Mouse (Mus musculus) brain, embryonic 18.5 days (tissue): ENCODE results near the gene Rtel1.

Experiments used
- DNase-seq: peaks from one replicate; pipeline ENCODE4 v3.0.0-alpha.2; 2012; ENCODE audit warnings: low read depth, low spot score

Rtel1 gene

DNA sequence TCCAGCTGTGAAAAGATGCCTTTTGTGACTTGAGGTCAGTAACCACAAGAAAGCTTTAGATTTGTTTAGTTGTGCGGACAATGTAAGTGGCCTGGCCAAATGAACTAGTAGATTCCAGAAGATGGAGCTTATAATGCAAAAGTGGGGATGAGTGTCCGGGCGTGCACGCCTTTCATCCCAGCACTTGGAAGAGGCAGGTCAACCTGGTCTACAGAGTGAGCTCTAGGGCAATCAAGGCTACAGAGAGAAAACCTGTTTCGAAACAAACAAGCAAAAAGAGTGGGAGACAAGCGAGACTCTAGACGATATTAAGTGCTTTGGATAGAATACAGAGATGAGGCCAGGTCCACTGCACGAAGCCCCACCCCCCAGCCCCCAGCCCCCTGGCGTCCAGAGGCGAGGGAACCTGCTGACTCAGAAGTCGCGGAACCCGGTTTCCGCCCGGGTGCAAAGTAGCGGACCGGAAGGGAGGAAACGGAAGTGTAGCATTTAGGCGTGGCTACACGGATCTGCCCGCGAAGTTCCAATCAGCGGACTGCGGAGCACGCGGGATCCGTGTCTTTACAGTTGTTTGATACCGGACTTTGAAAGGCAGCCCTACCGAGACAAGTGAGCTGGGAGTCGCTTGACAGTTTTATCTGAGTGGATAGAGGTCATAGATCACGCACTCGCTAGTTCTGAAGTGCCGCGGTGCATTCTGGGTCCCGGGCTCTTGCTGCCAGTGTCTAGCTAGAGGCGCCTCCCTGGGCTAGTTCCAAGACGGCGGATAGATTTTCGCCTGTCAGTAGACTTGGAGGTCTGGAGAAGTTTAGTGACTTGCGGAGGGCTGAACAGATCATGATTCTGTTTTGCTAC, at the start of gene Rtel1:
Rtel1 (plus strand) TSS at position 492 of the 855 bp plus-strand sequence.
- peak; percentile 72 for DNase-seq

DNA sequence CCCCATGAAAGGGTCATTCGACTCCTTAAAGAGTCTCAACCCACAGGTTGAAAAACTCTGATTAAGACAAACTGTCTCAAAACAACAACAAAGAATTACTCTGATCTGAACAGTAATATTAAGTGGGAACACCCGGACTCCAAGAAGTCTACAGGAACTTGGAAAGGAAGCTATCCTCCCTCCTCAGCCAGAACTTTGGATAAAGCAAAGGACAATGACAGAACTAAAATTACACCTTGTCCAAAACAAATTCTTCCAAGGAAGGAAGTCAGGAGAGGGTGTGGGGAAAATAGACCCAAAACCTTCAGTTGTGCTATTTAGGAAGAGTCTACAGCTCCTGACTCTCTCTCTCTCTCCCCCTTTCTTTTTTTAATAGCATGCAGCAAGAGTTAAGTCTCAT, 47.4 kb upstream of the Rtel1 start:
- DNase-seq: no peak

DNA sequence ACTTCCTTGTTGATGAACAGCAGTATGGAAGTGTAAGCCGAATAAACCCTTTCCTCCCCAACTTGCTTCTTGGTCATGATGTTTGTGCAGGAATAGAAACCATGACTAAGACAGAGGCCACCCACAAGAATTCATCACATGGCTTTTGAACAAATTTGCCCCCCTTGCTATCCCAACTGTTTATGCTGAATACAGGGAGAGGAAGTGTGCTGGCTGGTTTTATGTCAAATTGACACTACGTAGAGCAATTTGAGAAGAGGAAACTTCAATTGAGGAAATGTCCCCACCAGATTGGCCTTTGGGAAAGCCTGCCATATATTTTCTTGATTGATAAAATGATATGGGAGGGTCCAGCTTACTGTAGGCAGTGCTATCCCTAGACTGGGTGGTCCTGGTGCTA, 45.7 kb upstream of the Rtel1 start:
- no peak for DNase-seq

DNA sequence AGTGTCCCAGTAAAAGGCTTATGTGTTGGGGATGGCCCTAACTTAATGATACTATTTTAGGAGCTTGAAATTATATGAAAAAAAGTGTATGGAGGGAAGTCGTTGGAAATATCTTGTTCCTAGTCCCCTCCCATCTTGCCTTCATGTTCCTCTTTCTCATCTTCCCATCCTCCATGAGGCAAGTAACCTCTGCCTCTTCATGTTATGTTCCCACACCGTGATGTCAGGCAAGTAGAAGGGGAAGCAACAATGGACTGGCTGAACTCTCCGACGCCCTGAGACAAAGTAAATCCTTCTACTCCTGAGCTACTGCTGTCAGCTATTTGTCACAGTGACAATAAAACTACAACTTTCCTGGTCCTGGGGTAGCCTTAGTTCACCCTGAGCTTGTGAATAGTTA, 44.9 kb upstream of the Rtel1 start:
- no peak for DNase-seq

DNA sequence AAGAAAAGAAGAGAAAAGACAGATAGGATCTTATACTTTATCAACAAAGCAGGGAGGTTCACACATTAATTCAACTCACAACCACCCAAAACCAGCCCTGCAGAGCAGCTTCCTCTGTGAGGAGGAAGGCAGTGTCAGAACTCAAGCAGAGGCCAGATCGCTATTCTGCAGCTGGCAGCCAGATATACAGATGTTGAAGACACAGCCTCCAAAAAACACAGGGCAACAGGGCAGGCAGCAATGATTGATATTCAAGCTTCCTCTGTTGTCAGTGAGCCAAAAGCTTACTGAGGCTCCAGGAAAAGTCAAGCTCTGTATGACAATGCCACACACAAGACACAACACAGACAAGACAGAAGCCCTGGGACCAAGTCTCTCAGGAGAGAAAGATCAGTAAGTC, 42.8 kb upstream of the Rtel1 start:
- no peak for DNase-seq

DNA sequence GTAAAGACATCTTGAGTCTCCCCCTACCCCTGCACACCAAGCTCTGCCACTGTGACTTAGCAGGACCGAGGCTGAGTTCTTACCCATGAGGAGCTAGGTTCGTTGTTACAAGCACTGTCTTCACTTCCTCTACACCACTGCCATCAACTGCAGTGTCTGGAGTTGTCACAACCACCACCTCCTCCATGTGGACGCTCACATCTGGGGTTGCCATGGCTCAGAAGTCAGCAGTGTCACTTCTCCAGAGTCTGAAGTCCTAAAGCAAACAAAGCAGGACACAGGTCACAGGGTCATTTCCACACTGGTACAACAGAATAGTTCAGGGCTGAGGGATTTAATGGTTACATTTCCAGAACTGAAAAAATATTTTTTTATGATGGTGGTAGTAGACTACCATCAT, 41.7 kb upstream of the Rtel1 start:
- DNase-seq: no peak

DNA sequence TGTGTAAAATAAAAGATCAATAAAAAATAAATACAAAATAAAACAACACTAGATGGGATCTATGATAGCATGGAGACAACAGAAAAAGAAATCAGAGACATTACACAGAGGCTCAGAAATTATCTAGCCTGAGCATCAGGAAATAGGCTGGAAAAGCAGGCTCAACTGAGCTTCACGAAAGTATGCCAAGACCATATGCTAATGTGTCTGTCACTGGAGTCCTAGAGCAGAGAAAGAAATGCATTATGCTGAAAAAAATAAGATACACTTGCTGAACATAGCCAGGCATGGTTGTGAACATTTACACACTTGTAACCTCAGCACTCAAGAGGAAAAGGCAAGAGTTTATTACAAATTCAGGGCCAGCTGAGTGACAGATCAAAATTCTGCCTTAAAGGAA, 39.6 kb upstream of the Rtel1 start:
- DNase-seq: no peak

DNA sequence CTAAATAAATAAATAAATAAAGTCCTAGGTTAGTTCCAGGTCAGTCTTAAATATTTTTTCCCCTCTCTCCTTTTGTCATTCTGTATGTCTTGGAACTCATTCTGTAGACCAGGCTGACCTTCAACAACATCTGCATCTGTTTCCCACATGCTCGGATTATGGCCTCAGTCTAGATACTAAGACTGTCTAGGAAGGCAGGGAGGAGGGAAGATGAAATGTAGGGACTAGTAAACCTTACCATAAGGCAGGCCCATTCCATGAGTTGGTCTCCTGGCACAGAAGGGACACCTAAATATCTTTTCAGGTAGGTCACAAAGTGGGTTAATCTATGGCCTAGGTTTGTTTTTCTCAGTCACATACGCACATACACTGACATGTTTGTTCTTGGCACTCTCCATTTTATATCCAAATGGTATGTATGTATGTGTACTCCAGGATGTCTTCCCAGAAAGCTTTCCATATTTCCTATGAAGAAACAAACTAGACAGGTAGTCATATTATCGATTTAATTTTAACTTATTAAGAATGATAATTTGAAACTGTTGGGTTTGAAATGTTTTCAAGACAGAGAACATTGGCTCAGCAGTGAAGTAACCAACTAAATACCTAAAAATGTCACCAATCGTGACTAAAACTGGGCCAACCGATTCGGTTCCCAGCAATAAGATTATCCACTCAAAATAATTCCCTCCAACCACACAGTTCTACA, 32.8 kb upstream of the Rtel1 start:
- no peak for DNase-seq

DNA sequence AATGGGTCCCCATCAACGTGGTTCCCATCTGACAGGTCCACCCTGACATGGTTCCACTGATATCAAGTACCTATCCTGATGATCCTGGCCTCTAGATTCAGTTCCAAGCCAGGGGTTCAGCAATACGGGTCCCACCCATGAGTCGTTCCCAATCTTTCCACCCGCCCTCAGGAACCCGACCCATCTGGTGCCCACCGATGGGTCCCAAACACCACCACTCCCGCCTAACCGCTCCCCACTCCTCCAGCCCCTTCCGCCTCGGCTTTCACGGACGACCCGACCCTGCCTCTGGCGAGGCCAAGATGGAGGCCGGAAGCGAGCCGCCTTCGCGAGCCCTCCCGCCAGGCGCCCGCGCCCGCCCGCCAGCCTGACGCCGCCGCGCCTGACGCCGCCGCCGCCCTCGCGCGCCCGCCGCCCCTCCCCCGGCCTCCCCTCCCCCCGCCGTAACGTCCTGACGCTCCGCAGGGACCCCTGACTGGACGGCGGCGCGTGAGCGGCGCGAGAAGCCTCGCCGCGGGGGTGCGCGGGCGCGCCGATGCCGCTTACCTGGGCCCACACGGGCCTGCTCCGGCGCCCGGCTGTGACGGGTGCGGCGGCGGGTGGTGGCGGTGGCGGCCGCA, 32.1 kb upstream of the Rtel1 start:
- DNase-seq: peak; percentile 34

DNA sequence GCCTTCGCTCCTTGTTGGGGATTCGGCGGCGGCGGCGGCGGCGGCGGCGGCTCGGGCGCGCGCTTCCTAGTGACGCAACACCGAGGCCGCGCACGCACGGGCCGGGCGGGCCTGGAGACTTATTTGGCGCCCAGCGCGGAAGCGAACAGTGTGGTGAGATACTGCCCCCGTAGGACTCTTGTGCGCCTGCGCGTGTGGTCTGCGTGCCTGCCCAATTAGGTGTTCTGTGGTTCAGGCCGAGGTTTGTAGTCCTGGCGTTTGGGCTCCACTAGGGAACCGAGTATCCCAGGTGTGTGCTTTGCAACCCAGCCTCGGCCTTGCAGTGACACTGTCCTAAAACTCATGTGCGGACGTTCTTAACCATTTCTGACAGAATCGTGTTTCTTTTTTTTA, 31.6 kb upstream of the Rtel1 start, which contains the start of gene Gmeb2:
Gmeb2 (minus strand) TSS at position 78 of the 393 bp plus-strand sequence.
- peak; percentile 89 for DNase-seq

DNA sequence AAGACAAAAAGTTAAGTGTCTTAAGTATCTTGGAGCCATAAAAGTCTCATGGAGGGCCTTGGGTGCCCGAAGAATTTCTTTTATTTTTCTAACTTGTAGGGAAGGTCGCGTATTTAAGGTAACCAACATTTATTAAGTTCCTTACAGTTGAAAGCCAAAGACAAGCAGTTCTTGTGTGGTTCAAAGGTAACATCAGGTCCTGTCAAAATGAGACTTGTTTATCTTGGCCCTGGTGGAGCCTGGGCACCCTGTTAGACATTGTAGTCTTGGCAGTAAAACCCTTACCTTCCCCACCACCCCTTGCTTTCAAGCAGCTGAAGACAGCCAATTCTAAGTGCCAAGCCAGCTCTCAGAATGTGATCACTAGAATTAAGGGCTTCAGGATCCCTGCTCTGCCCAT, 30.8 kb upstream of the Rtel1 start:
- DNase-seq: no peak

DNA sequence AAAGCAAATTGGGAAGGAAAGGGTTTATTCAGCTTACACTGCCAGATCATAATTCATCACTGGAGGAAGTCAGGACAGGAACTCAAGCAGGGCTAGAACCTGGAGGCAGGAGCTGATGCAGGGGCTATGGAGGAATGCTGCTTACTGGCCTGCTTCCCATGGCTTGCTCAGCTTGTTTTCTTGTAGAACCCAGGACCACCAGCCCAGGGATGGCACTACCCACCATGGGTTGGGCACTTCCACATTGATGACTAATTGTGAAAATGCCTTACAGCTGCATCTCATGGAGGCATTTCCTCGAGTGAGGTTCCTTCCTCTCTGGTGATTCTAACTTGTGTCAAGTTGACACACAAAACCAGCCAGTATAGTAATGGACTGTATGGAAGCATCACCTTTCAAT, 28.6 kb upstream of the Rtel1 start:
- no peak for DNase-seq

DNA sequence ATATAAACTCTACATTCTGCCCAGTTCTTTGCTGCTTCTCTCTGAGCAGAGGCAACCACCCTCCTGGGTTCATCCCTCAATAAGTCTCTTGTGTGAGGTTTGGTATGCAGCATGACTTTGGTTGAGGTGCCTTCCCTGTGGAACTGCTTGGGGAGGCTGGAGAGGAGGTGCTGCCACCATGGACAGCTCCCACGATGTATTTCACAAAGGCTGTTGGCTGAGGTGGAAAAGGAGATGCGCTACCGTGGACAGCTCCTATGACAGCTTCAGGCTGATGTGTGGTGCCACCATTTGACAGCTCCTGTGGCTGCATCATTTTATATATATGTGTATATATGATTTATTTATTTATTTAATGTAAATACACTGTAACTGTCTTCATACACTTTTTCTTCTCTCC, 17.5 kb upstream of the Rtel1 start:
- DNase-seq: no peak

DNA sequence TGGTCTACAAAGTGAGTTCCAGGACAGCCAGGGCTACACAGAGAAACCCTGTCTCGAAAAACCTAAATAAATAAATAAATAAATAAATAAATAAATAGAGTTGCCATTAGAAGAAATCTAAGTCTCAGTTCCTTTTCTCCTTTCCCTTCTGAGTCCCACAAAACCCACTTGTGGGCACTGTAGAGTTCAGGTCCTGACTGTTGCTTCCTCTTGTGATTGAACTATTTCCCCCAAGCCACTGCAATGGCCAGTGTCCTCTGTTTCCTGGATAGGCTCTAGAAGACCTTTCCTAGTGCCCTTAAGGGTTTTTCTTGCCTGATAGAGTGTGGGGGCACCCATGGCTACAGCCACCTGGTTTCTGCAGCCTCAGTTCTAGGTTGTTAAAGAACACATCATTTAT, 14.6 kb upstream of the Rtel1 start:
- no peak for DNase-seq

DNA sequence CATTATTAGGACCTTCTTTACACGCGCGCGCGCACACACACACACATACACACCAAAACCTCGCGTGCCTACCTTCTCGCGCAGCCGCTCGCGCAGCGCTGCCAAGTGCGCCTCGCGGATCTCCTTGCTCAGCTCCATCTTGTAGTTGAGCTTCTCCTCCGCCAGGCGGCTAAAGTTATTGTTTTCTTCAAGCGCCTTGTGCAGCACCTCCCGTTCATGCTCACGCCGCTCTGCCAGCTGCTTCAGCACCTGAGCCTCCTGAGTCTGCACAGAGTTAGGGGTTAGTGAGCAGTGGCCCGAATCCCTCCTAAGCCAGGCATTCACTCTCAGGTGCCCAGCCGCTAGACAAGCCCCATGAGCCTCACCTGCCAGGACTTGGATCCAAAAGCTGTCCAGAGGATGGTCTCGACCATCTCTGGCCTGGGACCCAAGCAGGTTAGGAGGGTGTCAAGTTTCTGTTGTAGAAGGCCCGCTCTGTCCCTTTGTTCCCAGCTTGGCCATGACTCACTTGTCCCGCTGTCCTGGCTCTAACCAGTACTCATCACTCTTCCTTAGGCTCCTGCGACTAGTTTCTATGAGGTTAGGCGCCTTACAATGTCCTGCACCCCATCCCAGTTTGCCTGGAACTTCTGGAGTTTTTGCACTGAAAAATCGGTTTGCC, 12.3 kb upstream of the Rtel1 start:
- no peak for DNase-seq

DNA sequence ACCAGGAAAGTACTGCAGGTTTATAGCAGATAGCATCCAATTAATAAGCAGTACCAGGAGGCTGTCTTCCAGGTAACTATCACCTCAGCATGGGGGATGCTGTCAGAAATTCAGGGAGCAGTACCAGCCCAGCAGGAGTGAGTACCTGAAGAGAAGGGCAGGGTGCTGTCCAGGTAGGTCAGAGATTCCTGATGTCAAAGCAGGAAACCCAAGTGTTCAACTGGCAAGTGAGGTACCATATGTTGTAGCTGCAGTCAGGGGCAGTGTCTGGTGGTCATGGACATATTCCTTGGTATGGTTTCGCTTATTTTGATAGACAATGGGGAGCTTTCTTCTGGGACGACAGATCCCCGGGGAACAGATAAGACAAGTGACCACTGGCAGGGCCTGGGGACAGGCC, 7.1 kb upstream of the Rtel1 start:
- no peak for DNase-seq

DNA sequence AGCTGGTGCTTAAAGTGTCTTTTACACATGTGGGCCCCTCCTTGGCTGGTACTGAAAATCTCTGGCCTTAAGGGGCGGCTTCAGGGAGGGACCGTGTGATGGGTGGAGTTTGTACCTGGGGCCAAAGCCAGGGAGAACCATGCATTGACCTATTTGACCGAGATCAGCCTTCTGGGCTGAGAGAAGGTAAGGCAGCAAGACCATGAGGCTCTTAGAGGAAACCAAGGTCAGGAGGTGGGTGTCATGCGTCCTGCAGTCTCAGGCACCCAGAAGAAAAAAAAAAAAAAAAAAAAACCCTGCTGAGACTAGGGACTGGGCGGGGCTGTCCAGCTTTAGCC, 6.6 kb upstream of the Rtel1 start:
- DNase-seq: no peak

DNA sequence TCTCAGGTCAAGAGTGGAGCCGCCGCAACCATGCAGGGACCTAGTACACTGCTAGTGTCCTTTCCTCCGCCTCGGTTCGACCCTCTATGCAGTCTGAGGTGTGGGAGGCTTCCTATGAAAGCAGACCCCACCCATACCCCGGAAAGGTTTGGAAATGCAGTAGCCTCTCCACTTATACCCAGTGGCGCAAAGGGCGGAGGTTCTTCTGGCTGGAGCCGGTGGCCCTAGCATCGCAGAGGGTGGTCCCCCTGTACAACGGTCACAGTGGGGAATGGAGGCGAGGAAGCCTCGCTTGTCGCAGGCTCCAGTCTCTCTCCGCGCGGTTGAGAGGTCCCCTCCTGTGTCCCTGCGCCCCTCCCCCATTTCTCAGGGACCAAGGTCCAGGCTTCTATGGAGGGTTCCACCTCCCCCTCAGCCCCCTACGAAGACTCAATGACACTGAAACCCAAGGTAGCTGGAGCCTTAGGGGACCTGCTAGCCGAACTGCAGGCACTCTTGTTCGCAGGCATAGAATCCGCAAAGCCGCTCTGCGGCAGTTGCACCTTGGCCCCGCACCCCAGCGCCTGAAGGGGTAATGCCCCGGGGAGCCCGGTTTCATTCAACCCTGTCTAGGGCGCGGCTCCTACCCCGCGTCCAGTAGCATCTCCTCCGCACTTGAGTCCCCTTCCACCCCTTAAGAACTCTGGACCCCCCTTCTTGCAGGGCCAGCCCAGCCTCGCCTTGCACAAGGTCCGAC, 6.0 kb upstream of the Rtel1 start:
- peak; percentile 20 for DNase-seq

DNA sequence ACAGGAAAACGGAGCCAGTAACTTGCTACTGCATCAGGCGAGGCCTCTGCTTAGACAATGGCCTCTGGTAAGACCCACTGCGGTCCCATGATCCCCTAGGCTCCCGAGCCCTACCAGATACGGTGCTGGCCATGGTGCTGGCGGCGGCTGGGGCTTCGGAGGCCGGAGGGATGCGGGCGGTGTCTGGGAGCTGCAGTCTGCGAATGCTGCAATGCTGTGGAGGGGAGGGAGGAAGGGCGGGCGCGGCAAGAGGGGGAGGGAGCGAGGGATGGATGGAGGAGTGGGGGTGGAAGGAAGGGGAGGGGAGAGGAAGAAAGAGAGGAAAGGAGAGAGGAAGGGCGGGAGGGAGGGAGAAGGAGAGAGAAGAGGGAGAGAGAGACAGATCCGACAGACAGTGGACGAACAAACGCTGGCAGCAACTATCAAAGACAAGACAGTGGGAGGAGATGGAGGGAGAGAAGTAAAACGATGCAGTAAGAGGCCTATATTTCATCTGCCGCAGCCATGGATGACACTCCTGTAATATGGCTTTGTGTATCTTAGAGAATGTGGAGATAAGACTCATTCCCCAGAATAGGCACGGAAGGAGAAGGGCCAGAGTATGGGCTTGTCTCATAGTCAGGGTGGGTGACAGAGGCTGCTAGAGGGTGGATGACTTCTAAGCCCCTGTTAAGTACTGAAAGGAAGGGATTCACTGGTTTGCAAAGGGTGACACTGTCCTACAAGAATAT, 5.3 kb upstream of the Rtel1 start, which contains the start of gene Stmn3:
Stmn3 (minus strand) TSS at position 421 of the 731 bp plus-strand sequence.
- peak; percentile 80 for DNase-seq

DNA sequence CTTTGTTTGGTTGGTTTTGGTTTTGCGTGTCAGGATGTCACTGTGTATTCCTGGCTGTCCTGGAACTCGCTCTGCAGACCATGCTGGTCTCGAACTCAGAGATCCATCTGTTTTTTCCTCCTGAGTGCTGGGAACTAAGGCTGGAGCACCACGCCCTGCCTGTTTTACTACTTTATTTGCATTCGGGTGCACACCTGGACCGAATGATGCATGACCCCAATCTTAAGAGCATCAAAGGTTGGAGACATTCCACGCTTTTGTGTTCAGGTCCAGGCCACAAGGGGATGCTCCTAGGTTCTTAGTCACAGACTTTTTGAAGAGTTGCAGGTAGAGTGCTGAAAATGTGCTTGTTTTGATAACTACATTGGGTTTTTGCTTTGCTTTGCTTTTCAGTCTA, 562 bp downstream of the Rtel1 start:
- no peak for DNase-seq

DNA sequence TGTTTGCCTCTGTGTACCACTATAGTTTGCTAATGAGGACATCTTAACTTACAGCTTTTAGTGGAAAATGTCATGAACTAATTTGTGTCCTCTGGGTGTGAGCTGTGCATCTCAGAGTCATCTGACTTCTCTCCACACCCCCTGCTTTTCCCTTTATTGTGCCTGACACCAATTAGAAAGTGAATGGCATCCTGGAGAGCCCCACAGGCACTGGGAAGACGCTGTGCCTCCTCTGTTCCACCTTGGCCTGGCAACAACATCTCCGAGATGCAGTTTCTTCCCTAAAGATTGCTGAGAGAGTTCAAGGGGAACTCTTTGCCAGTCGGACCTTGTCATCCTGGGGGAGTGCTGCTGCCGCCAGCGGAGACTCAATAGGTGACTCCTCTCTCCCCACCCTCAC, 2.6 kb downstream of the Rtel1 start:
- DNase-seq: no peak
